Mouse (Mus musculus): Measurements from ENCODE around the gene Ethe1. TPM values are rescaled to one million over a fixed set of nuclear protein-coding genes. Genes with fewer than 3 reads are reported as not detected.
"Not testable (repeated sequence)": the region's sequence is repeated elsewhere in the genome, so short reads cannot be mapped to it uniquely, and the experiment has no call there.

The Ethe1 gene
- polyA plus RNA-seq, 1 experiment, result 19.4 TPM

DNA sequence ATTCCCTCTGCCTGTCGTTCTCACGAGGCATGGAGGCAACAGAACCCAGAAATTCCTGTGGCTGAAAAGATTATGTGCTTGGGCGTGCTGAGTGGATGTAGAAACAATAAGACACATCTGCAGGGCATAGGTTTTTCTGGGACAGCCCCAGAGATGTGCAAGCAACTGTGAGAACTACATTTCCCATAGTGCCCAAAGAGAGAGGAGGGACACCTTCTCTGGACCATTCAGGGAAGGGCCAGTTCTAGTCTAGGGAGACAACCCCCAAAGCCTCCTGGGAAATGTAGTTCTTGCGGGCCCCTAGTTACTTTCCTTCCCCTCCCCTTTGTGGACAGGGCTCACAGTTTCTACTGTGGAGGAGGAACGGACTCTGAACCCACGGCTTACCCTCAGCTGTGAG, 20.7 kb downstream of the Ethe1 start:
- H3K4me3 ChIP-seq (ENCODE audit: insufficient read depth, low read length), result no peak overlapping the region
- H3K4me1 ChIP-seq (ENCODE audit: control insufficient read depth, insufficient read depth, low read length), result no peaks in the 10 kb centered on the region
- TF ChIP-seq CTCF (IDR thresholded peaks at IDR 0.05; ENCODE audit: extremely low read depth, insufficient read depth, low read length), result no peak
- no peak for TF ChIP-seq POLR2A (IDR thresholded peaks at IDR 0.05; ENCODE audit: extremely low read depth, insufficient read depth, low read length)
- no peak overlapping the region for H3K27ac ChIP-seq (ENCODE audit: insufficient read depth, low read length)

DNA sequence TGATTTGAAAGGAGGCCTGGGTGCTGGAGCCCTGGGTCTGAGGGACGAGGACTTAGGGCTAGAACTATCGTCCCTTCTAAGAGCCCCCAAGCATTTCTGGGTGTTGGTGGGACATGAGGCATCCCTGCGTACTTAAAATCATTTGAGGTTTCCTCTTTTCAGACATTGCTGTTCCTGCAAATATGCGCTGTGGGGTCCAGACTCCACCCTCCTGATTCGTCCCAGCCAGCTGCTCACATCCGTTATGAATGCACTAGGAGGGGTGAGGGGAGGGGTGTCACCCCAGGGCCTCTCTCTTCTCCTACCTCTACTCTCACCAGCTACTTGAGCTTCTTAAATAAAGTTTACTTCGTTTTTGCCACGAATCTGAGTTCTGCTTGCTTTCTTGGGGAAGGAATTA, 21.2 kb downstream of the Ethe1 start:
- Histone ChIP-seq H3K4me1 (ENCODE audit: control insufficient read depth, insufficient read depth, low read length) (no peaks in the 10 kb centered on the region), H3K4me3 (ENCODE audit: insufficient read depth, low read length) (no peak overlapping the region), H3K27ac (ENCODE audit: insufficient read depth, low read length) (no peak overlapping the region)
- TF ChIP-seq CTCF (IDR thresholded peaks at IDR 0.05; ENCODE audit: extremely low read depth, insufficient read depth, low read length), result no peak
- TF ChIP-seq POLR2A (IDR thresholded peaks at IDR 0.05; ENCODE audit: extremely low read depth, insufficient read depth, low read length), result no peak

DNA sequence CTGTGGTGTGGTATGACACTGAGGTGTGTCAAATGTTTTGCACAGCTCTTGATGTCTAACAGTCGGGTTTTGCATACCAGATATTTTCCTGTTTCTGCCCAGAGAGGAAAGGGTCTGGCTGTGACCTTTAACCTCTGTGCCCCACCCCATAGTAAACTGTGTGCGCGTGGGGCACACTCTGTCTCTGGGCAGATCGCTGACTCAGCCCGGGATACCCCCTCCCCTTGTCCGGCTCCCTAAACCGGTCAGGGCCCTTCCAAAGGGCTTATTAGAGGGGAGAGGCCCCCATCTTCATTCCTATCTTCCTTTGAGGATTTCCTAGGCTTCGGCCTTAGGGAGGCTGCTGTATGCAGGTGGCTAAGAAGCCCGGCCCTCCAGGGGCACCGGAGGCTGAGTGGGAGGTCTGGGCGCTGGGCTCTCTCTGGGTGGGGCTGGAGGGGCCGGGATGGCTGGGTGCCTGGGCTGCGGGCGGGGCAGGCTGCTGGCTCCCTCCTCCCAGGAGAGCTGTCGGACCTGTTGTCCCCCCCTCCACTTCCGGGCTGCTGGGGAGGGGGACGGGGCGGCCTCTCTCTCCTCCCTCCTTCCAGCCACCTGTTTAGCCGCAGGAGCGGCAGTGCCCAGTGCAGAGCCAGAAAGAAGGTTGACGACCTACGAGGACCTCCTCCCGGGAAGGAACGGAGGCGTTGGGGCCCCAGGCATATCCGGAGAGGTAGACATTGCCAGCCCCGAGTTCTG, 23.0 kb downstream of the Ethe1 start, which contains the start of gene Phldb3:
TSS of gene Phldb3 (plus strand) at position 620 of the 735 bp plus-strand sequence.
- no peak within 1 kb of the TSS for H3K27ac ChIP-seq (ENCODE audit: insufficient read depth, low read length)
- H3K4me3 ChIP-seq (ENCODE audit: insufficient read depth, low read length), result peak within 1 kb of the TSS; percentile 22
- H3K4me1 ChIP-seq (ENCODE audit: control insufficient read depth, insufficient read depth, low read length), result no peaks in the 10 kb centered on the region
- TF ChIP-seq CTCF (IDR thresholded peaks at IDR 0.05; ENCODE audit: extremely low read depth, insufficient read depth, low read length), result no peak
- no peak for TF ChIP-seq POLR2A (IDR thresholded peaks at IDR 0.05; ENCODE audit: extremely low read depth, insufficient read depth, low read length)

DNA sequence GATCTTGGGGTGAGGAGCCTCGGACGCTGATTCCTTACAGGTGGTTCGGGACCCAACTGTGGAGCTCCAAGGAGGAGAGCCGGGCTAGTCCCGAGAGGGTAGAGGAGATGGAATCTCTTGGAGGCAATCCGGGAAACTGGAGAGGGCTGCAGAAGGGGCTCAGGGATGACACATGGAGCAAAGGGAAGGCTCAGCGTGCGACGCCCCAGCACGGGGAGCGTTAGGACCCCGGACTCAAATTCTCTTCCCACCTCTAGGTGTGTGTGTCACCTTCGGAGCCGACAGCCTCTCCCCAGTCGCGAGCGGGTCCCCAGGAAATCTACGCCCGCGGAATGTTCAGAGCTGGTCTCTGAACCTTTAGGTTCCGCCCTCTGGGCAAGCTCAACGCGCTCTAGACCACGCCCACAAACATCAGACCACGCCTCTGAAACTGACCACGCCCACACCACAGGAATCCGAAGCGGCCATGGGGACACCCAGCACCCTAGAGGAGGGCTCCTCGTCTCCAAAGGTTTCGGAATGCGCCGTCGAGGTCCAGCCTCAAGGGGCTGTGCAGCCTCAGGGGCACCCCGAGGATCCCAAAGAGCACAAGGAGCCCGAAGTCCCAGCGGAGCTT, 23.6 kb downstream of the Ethe1 start:
- peak overlapping the region; percentile 22 for H3K4me3 ChIP-seq (ENCODE audit: insufficient read depth, low read length)
- no peak for TF ChIP-seq CTCF (IDR thresholded peaks at IDR 0.05; ENCODE audit: extremely low read depth, insufficient read depth, low read length)
- TF ChIP-seq POLR2A (IDR thresholded peaks at IDR 0.05; ENCODE audit: extremely low read depth, insufficient read depth, low read length), result no peak
- no peak overlapping the region for H3K27ac ChIP-seq (ENCODE audit: insufficient read depth, low read length)
- no peaks in the 10 kb centered on the region for H3K4me1 ChIP-seq (ENCODE audit: control insufficient read depth, insufficient read depth, low read length)

DNA sequence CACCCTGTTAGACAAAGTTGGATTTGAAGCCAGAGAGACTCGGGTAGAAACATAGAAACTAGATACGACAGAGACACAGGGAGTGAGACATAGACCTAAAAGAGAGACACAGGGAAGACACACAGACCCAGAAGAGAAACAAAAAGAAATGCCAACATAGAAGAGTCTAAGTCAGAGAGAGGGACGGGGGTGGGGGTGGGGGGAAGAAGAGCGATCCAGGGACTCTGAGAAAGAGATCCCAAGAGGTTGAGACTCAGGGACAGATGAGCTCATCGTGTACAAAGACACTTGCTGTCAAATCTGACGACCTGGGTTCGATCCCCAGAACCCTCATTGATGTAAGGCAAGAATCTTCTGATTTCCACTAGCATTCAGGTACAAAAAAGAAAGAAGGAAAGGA, 24.4 kb downstream of the Ethe1 start:
- Histone ChIP-seq H3K4me3 (ENCODE audit: insufficient read depth, low read length) (no peak overlapping the region), H3K4me1 (ENCODE audit: control insufficient read depth, insufficient read depth, low read length) (no peaks in the 10 kb centered on the region), H3K27ac (ENCODE audit: insufficient read depth, low read length) (no peak overlapping the region)
- TF ChIP-seq POLR2A (IDR thresholded peaks at IDR 0.05; ENCODE audit: extremely low read depth, insufficient read depth, low read length) (no peak), CTCF (IDR thresholded peaks at IDR 0.05; ENCODE audit: extremely low read depth, insufficient read depth, low read length) (no peak)

DNA sequence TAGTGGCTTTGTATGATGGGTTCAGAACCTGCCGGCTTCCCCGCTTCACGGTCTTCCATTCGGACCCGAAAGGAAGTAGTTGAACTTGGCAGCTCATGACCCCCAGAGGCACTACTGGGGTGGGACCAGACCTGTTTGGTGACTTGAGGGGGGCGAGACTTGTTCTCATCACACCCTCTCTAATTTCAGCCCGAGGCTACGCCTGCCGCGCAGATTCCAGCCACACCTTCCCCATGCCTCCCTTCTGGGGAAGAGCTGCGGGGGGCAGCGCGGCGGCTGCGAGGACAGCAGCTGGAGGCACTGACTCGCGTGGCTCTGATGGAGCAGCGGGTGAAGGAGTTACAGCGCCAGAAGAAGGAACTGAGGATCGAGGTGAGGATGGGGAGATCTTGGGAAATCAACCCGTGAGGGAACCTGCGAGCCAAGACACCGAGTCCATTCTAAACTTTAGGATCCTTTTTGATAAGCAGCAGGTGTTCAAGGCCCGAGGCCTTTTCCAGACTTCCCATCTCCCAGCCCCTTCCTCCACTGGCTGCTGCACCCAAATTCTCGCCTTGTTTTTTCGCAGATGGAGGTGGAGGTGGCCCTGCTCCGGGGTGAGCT, 25.1 kb downstream of the Ethe1 start:
- TF ChIP-seq CTCF (IDR thresholded peaks at IDR 0.05; ENCODE audit: extremely low read depth, insufficient read depth, low read length) (no peak), POLR2A (IDR thresholded peaks at IDR 0.05; ENCODE audit: extremely low read depth, insufficient read depth, low read length) (no peak)

DNA sequence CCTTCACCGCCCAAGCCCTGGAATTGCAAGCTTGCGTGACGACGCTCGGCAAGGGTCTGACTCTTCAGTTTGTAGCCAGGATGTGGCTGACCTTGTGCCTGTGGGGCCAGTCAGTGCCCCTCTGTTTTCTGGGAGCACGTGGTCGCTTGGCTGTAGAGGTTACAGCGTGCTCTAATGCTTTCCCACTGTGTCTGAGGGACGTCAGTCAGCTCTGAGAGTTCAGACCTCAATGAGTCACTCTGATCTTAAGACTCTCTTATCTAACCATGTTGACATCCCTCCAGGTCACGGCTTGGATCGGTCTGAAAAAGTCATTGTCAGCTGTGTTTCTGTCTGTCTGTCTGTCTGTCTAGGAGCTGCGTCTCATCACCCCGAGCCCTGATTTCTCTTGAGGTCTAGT, 27.5 kb downstream of the Ethe1 start:
- H3K4me3 ChIP-seq (ENCODE audit: insufficient read depth, low read length), result no peak overlapping the region
- H3K4me1 ChIP-seq (ENCODE audit: control insufficient read depth, insufficient read depth, low read length), result no peaks in the 10 kb centered on the region
- no peak for TF ChIP-seq POLR2A (IDR thresholded peaks at IDR 0.05; ENCODE audit: extremely low read depth, insufficient read depth, low read length)
- no peak for TF ChIP-seq CTCF (IDR thresholded peaks at IDR 0.05; ENCODE audit: extremely low read depth, insufficient read depth, low read length)
- no peak overlapping the region for H3K27ac ChIP-seq (ENCODE audit: insufficient read depth, low read length)

More for the DNA sequence above, 25.1 kb downstream of the Ethe1 start:
- Histone ChIP-seq H3K4me3 (ENCODE audit: insufficient read depth, low read length) (no peak overlapping the region), H3K27ac (ENCODE audit: insufficient read depth, low read length) (no peak overlapping the region), H3K4me1 (ENCODE audit: control insufficient read depth, insufficient read depth, low read length) (no peaks in the 10 kb centered on the region)

DNA sequence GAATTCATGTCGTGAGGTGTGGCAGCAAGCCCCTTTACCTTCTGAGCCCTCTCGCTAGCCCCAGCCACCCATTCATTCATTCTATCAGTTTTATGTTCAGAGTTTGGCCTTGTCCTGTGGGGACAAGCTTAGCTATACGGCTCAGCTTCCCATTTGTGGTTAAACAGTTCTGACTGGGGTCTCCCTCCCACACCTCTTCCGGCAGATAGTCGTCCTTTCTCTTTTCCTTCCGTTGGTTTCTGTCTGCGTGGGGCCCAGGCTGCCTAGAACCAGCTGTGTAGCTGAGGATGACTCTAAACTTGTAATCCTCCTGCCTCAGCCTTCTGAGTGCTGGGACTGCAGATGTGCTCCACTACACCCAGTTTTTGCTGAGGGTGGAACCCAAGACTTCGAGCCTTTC, 30.4 kb downstream of the Ethe1 start:
- no peaks in the 10 kb centered on the region for H3K4me1 ChIP-seq (ENCODE audit: control insufficient read depth, insufficient read depth, low read length)
- no peak overlapping the region for H3K4me3 ChIP-seq (ENCODE audit: insufficient read depth, low read length)
- no peak overlapping the region for H3K27ac ChIP-seq (ENCODE audit: insufficient read depth, low read length)
- TF ChIP-seq POLR2A (IDR thresholded peaks at IDR 0.05; ENCODE audit: extremely low read depth, insufficient read depth, low read length) (no peak), CTCF (IDR thresholded peaks at IDR 0.05; ENCODE audit: extremely low read depth, insufficient read depth, low read length) (no peak)

DNA sequence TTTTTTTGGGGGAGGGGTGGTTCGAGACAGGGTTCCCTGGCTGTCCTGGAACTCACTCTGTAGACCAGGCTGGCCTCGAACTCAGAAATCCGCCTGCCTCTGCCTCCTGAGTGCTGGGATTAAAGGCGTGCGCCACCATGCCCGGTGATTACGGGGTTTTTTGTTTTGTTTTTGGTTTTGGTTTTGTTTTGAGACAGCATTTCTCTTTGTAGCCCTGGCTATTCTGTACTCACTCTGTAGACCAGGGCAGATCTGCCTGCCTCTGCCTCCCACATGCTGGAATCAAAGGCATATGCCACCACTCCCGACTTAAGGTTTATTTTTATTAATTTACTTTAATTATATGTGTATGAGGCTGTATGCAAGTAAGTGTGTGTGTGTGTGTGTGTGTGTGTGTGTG, 31.0 kb downstream of the Ethe1 start:
- not testable (repeated sequence) for H3K27ac ChIP-seq (ENCODE audit: insufficient read depth, low read length); H3K4me1 ChIP-seq (ENCODE audit: control insufficient read depth, insufficient read depth, low read length); H3K4me3 ChIP-seq (ENCODE audit: insufficient read depth, low read length)

Data from cortical plate, adult 2 months (tissue).